23 mouse cellular contexts compared by ENCODE assay signal in the genomic region with DNA sequence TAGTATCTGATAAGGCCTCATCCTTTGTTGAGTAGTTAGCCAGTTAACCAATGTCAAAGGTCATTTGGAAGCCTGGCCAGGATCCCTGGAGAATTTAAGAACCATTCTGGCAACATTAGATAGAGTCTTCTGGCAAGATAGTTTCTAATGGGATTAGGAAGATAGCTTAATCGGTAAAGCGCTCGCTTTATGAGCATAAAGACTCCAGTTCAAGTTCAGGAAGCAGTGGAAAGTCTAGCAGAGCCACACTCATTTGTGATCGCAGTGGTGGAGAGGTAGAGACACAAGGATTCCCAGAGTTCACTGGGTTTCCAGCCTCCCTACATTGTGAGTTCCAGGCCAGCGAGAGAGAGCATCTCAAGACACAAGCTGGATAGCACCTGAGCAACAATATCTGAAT.
"Had no signal": no experiment of that assay in that cellular context is flagged by ENCODE, and none has a peak within 500 bp of the region (broad histone marks: within the 10 kb centered on the region; RNA-seq: fewer than 3 reads in every experiment).

No protein-coding gene starts in this region.

- H3K27me3 ChIP-seq: hindbrain, embryonic 13.5 days; hindbrain, embryonic 15.5 days; kidney, embryonic 15.5 days; limb, embryonic 13.5 days; limb, embryonic 15.5 days; liver, embryonic 12.5 days had no signal

- H3K36me3 ChIP-seq: hindbrain, embryonic 13.5 days; hindbrain, embryonic 15.5 days; kidney, embryonic 15.5 days; limb, embryonic 13.5 days; limb, embryonic 15.5 days; liver, embryonic 12.5 days had no signal

- H3K4me3 ChIP-seq: hindbrain, embryonic 13.5 days; hindbrain, embryonic 15.5 days; kidney, embryonic 15.5 days; limb, embryonic 13.5 days; limb, embryonic 15.5 days; liver, embryonic 12.5 days had no signal

- H3K9me3 ChIP-seq: hindbrain, embryonic 13.5 days; hindbrain, embryonic 15.5 days; kidney, embryonic 15.5 days; limb, embryonic 13.5 days; limb, embryonic 15.5 days; liver, embryonic 12.5 days had no signal

- DNase-seq: forebrain, postnatal 0 days; gastrocnemius, postnatal 14 days; gastrocnemius, postnatal 36 days; heart, postnatal 10 days; heart, postnatal 36 days; kidney, adult 11 months; kidney, adult 2 months; kidney, adult 9 months; kidney, postnatal 14 days; kidney, postnatal 36 days; layer of hippocampus, adult 9-11 months; layer of hippocampus, postnatal 36 days; left cerebral cortex, postnatal 4 days had no signal

- H3K27ac ChIP-seq: hindbrain, embryonic 13.5 days; hindbrain, embryonic 15.5 days; hindbrain, postnatal 0 days; kidney, embryonic 15.5 days; kidney, postnatal 0 days; limb, embryonic 13.5 days; limb, embryonic 15.5 days; liver, embryonic 12.5 days; liver, embryonic 14.5 days had no signal

- H3K4me1 ChIP-seq: hindbrain, embryonic 13.5 days; hindbrain, embryonic 15.5 days; kidney, embryonic 15.5 days; limb, embryonic 13.5 days; limb, embryonic 15.5 days; liver, embryonic 12.5 days had no signal

- H3K9ac ChIP-seq: forebrain, postnatal 0 days; hindbrain, embryonic 13.5 days; hindbrain, embryonic 15.5 days; kidney, embryonic 15.5 days; limb, embryonic 13.5 days; limb, embryonic 15.5 days; liver, embryonic 12.5 days; liver, embryonic 14.5 days had no signal

- ATAC-seq: forebrain, postnatal 0 days; hindbrain, postnatal 0 days; liver, embryonic 12.5 days had no signal

- H3K4me2 ChIP-seq: heart, embryonic 11.5 days; hindbrain, embryonic 13.5 days; hindbrain, embryonic 15.5 days; kidney, embryonic 15.5 days; limb, embryonic 13.5 days; limb, embryonic 15.5 days; liver, embryonic 12.5 days had no signal
